Mouse (Mus musculus): ENCODE data around the gene Rai1.

Gene Rai1

DNA sequence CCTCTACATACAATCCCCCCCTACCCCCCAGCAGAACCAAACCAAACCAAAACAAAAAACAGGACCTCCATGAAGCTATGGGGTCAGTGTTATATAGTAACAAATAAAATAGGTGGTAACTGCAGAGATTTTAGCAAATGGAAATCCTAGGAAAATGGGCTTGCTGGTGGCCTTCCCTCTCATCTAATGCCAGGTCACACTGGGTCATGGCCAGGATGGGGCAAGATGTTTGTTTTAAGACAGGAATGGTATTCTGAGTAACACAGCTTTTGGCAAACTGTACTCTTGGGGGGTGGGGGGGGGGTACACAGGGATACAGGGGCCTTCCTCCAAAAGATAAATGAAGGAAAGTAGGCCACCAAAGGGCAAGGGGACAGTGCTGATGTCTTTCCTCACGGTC, 57.7 kb downstream of the Rai1 start:
- no peak for DNase-seq (ENCODE audit: low read depth, low spot score)

DNA sequence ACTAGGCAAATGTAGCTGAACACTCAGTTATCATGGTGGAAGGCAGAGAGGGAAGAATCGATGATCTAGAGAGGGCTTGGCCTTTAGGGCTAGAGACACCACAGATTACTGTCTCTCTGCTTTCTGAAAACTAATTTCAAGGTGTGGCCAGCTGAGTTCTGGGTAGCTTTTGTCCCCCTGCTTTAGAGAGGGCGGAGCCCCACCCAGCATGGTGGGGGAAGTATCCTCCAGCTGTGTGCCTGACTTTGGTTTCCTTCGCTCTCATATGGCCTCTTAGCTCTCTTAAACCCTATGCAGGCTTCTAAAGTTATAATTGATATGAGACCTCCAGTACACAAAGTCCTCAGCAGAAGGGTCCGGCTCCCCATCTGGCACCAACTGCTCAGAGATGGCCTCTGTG, 58.5 kb downstream of the Rai1 start:
- no peak for DNase-seq (ENCODE audit: low read depth, low spot score)

DNA sequence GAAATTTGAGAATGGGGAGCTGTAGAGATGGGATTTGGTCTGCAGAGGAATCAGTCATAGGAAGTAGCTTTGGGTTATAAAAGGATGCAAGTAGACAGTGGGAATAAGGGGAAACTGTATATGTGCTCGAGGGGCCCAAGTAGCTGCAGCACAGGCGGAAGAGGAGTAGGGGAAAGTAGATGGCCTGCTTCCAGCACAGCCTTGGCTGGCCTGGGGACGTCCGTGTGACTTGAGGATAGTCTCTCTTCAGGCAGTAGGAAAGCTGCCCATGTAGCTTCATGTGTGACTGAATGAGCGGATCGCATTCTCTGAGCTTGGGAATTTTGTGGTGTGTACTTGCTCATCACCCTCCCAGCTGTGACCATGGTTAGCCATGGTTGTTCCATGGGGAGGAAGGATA, 59.6 kb downstream of the Rai1 start:
- no peak for DNase-seq (ENCODE audit: low read depth, low spot score)

DNA sequence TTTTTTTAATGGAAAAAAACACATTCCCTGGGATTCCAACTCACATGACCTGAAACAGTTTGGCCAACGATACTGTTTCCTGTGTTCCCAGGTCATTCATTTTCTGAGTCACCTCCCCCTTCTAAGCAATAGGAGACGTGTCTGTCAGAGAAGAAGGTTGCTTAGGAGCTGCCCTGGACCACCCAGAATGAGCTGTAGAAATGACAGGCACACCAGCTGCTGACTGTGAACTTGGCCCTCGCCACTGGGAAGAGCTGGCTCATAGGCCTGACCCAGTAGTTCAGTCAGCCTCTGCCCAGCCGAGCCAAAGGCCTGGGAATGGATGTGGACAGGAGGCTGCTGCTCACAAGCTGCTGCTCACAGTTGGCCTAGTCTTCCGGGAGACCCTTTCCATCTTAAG, 60.3 kb downstream of the Rai1 start:
- no peak for DNase-seq (ENCODE audit: low read depth, low spot score)

DNA sequence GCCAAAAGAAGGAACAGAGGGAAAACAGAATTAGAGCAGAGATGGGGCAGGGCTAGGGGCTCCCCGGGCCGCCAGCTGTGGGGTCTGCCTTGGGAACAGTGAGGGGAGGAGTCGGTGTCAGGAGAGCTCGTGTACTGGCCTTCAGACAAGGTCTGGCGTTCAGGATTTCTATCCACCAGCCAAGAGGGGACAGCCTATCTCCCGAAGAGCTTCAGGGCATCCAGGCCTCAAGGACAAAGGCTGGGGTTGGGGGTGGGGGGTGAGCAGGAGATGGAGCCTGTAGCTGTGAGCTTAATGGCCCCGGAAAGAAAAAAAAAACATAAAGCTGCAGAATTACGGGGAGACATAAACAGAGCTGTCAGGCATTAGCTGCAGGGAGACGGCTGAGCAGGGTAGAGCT, 64.0 kb downstream of the Rai1 start:
- DNase-seq (ENCODE audit: low read depth, low spot score) = no peak

DNA sequence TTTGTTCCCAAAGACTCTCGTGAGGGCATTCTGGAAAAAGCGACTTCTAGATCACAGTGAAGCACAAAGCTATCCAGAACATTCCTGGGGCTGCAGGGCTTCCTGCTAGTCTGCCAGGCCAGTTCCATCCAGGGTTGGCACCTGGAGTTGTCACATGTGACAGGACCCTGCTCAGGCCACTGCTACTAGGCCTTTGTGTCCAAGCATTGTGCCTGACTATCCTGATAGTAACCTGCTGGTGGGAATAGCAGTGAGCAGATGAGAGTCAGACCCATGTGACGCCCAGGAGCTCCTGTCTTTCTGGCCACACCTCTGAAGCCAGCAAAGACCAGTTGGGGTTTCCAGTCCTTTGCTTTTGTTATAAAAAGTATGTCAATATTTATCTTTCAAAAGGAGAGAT, 67.3 kb downstream of the Rai1 start:
- no peak for DNase-seq (ENCODE audit: low read depth, low spot score)

DNA sequence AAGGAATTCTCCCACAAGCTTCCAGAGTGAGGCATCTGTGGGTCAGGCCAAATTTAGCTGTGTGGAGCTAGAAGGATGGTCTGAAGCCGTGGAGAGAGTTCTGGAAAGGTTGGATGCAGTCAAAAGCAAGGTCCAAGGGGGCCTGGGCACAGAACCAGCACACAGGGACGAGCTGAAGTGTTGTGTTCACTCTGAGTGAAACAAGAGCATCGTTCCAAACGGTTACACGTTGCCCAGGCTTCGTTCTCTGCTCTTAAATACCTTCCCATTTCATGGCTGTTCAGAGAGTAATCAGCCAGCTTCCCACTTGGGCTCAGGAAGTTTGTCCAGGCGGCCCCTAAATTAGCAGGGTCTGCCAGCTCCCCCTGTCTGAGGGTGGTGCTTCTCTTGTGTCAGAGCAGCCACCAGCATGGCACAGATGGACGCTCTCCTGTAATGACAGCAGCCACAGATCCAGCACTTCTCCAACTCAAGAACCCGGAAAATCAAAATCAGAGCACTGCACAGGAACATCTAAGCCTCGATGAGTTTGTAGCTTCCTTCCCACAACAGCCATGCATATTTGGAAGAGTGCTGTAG, 68.9 kb downstream of the Rai1 start:
- DNase-seq (ENCODE audit: low read depth, low spot score) = no peak

DNA sequence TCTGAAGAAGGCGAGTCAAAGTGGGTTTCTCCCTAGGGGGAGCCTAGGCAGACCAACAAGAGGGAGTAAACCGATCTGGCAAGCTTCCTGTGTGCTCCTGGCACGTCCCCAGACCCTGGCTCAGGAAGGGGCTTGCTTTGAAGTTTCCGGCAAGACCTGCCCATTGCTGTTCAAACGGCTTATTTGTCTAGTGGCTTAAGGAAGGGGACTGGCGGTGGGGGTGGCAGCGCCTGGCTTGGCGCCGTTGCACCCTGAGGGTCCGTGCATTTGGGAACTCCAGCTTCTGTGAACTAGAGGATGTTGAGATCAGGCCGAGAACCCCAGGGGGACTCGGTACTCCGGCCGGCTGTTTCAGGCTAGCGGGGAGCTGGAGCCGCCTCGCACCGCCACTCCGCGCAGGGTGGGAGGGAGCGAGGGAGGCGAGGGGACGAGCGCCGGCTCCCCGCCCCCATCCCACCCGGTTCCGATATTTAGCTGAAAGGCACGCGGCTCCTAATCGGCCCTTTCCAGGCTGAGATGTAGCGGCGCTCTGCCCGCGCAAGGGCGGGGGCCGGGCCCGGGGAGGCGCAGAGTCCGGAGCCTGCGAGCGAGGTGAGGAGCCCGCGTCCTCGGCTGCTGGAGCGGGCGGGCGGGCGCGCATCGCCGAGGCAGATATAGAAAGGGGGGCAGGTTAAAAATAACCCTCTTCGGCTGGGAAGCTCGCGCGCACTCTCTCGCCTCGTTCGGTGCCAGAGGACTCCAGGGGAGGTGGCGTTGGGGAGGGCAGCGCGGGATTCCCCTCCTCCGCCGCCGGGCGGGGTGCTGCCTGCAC, 70.8 kb downstream of the Rai1 start:
- no peak for DNase-seq (ENCODE audit: low read depth, low spot score)

DNA sequence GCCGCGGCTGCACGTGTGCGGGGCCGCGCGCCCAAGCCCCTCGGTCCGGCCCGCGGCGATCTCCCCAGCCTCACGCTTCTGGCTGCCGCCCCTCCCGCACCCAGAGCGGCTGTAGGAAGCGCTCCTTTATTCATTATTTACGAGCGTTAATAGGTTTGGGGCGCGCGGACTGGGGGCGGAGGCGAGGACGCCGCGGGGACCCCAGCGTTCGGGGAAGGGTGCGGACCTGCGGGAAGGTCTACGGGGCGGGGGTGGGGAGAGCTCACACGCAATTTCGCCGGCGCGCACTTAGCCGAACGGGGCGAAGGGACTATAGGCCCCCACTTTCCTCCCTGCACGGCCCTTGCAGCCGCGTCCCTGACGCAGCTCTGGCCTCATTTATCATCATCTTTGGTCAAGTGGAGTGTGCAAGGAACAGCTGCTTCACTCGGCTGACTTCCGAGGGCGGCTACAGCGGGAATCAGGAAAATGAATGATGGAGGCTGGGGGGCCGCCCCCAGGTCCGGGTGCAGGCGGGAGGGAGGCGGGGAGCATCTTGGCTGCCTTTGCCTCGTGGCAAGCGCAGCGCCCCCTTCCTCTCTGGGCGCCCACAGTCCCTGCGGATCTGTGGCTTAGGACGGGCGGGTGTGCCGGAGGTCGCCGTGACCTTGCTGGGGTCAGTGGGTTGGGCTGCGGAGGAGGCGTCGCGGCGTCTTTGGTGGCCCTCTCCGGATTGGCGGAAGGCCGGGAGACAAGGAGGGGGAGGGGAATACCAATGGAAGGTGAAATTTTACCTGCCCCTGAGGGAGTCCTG, 71.6 kb downstream of the Rai1 start:
- DNase-seq (ENCODE audit: low read depth, low spot score) = no peak

DNA sequence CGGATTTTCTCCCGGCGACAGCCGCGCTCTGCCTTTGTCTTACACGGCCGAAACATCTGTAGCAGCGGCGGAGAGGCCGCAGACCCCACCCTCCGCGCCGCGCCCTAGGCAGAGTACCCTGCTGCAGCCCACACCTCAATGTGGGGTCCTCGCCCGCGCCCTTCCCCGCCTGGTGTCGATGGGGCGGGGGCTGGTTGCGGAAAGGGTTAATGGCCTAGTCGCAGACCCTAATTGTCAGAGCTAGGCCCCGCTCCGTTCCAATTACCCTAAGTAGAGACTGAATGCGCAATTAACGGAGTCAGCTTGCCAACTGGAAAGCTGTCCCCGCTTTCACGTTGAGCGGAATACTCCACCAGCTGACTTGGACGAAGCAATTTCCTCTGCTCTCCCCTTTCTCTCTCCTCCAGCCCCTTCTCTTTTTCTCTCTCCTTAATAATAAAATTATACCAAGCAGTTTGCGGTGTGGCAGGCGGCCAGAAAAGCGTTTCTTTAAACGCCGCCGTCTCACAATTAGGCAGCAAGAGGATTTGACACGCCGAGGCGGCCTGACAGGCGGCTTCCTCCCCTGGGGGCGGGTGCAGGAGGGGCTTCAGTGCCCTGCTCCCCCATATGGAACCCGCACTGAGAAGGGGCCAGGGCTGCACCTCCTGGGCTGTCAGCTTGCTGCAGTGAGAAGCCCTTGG, 72.3 kb downstream of the Rai1 start:
- peak; percentile 80 for DNase-seq (ENCODE audit: low read depth, low spot score)

DNA sequence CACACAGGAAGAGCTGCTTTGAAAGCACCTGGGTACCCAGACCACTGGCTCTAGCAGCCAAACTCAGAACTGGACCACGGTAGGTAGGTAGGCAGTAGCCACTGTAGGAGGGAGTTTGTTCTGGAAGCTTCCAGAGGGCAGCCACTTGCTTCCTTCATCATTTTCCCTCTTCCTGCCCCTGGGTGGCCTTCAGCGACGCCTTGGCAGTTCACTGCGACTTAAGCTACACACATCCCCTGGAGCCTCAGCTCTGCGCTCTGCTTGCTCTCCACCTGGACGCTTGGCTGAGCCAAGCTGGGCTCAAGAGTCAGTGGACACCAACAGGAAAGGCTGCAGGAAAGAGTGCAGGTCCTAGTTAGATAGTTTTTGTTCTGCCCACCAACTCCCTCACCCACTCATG, 73.2 kb downstream of the Rai1 start:
- no peak for DNase-seq (ENCODE audit: low read depth, low spot score)

DNA sequence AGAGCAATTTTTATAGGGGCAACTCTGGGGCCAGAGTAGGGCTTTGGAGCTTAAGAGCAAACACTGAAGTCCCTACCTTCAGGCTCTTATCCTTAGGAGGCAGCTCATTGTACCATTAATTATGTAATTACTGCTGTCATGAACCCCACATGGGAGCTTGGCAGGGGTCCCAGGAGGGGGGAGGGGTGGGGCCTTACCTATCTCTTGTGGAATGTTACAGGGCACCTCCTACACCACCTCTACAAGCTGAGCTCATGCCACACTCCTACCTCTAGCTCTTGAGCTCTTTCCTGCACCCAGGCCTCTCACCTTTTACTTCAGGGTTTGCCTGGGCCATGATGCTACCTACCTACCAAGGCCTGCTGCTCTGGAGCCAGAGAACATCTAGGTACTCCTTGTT, 73.7 kb downstream of the Rai1 start:
- no peak for DNase-seq (ENCODE audit: low read depth, low spot score)

DNA sequence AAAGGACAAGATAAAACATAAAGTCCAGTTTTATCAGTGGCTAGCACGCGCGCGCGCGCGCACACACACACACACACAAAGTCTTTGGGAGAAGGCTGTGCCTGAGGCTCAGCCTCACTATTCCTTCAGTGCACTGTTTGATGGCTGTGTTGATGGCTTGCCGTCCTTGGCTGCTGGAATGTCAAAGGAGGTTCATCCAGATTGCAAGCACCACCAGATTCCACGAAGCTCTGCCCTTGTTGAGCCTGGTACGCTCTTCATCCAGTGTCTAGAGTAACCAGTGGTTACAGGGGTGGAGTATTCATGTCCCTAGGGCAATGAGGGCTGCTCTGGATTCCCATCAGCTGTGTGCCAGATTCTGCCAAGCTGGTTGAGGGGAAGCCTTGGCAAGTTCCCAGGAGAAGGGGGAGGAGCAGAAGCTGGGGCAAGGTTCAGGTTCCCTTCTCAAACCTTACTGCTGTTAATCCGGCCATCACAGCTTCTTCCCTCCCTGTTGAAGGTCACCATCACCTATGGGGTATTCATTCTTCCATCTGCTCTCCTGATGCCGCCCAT, 77.4 kb downstream of the Rai1 start:
- DNase-seq (ENCODE audit: low read depth, low spot score) = no peak

DNA sequence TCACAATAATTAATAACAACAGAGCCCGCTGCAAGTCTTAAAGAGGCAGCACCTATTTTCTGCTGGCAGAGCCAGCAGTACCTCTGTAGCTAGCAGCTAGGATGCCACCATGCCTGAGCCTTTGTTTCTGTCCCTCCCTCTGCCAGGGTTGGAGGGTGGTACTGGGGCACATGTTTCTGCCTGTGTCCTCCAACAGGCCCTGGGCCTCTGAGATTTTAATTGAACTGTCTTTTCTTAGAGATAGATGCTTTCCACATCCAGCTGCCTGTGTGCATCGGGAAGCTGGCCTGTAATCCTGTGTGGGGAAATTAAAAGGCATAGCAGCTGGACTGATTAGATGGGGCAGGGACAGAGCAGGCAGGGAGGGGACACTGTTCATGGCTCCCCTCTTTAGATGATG, 77.9 kb downstream of the Rai1 start:
- no peak for DNase-seq (ENCODE audit: low read depth, low spot score)

DNA sequence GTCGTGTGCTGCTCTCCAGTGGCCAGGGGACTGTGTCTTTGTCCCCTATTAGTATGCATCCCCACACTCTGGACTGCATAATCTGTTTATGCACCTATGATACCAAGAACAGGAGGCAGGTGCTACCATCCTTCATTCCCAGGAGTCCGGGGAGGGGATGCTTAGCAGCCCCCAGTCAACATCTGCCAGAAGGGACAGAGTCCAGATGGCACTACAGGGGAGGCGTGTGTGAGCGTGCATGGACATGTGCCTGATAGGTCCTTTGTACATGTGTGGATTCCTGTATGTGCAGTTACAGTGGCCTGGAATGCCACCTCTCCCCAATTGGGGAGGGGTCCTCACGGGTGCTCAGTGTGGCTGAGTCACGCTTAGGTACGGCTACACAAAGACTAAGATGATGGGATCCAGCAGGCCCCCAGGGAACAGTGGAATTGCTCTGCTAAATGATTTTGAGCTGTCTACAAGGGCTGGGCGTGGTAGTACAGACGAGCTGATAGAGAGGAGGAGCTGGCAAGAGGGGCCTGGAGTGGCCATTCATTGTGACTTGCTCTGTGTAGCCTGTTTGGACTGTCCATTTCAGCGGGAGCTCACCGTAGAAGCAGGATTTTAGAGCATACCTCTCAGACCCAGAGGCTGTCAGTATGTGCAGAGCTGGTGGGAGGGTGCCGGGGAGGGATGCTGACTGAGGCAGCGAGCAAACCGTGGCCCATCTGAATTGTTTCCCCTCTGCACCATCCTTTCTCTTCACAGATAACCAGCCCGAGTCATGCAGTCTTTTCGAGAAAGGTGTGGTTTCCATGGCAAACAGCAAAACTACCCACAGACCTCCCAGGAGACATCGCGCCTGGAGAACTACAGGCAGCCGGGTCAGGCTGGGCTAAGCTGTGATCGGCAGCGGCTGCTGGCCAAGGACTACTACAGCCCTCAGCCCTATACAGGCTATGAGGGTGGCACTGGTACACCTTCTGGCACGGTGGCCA, 79.8 kb downstream of the Rai1 start:
- no peak for DNase-seq (ENCODE audit: low read depth, low spot score)

DNA sequence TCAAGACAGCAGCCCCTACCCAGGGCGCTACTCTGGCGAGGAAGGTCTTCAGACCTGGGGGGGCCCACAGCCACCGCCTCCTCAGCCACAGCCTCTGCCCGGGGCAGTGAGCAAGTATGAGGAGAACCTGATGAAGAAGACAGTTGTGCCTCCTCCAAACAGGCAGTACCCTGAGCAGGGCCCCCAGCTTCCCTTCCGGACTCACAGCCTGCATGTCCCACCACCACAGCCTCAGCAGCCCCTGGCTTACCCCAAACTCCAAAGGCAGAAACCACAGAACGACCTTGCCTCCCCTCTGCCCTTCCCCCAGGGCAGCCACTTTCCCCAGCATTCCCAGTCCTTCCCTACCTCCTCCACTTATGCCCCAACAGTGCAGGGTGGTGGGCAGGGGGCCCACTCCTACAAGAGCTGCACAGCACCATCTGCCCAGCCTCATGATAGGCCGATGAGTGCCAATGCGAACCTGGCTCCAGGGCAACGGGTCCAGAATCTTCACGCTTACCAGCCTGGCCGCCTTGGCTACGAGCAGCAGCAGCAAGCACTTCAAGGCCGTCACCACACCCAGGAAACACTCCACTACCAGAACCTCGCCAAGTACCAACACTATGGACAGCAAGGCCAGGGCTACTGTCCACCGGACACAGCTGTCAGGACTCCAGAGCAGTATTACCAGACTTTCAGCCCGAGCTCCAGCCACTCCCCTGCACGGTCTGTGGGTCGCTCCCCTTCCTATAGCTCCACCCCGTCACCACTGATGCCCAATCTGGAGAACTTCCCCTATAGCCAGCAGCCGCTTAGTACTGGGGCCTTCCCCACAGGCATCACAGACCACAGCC, 80.8 kb downstream of the Rai1 start:
- no peak for DNase-seq (ENCODE audit: low read depth, low spot score)

DNA sequence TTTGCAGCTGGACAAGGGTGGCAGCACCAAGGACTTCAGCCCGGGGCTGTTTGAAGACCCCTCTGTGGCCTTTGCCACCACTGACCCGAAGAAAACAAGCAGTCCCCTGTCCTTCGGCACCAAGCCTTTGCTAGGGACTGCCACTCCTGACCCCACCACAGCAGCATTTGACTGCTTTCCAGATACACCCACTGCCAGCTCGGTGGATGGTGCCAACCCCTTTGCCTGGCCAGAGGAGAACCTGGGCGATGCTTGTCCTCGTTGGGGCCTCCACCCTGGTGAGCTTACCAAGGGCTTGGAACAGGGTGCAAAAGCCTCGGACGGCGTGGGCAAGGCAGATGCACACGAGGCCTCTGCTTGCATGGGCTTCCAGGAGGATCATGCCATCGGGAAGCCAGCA, 82.3 kb downstream of the Rai1 start:
- no peak for DNase-seq (ENCODE audit: low read depth, low spot score)

DNA sequence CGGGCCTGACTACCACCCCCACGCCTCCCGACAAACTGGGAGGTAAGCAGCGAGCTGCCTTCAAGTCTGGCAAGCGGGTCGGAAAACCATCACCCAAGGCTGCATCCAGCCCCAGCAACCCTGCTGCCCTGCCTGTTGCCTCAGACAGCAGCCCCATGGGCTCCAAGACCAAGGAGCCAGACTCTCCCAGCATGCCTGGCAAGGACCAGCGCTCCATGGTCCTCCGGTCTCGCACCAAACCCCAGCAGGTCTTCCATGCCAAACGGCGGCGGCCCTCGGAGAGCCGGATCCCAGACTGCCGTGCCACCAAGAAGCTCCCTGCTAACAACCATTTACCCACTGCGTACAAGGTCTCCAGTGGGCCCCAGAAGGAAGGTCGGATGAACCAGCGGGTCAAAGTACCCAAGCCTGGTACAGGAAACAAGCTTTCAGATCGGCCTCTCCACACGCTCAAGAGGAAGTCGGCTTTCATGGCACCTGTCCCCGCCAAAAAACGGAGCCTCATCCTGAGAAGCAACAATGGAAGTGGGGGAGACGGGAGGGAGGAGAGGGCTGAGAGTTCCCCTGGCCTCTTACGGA, 83.6 kb downstream of the Rai1 start:
- DNase-seq (ENCODE audit: low read depth, low spot score) = no peak

DNA sequence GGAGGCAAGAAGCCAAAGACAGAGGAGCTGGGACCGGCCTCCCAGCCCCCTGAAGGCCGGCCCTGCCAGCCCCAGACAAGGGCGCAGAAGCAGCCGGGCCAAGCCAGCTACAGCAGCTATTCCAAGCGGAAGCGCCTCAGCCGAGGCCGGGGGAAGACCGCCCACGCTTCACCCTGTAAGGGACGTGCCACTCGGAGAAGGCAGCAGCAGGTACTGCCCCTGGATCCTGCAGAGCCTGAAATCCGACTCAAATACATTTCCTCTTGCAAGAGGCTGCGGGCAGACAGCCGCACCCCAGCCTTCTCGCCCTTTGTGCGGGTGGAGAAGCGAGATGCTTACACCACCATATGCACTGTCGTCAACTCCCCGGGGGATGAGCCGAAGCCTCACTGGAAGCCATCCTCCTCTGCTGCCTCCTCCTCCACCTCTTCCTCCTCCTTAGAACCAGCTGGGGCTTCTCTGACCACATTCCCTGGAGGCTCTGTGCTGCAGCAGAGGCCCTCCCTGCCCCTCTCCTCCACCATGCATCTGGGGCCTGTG, 84.8 kb downstream of the Rai1 start:
- DNase-seq (ENCODE audit: low read depth, low spot score) = no peak

Measured in brain, embryonic 18.5 days (tissue).